Mouse (Mus musculus) left cerebral cortex, adult 8-10 months (tissue): Measurements from ENCODE around the gene Gm40193. TPM values are rescaled to one million over a fixed set of nuclear protein-coding genes. Genes with fewer than 3 reads are reported as not detected.
A peak's percentile ranks its signal among the peaks of the same experiment; 100 is the strongest.
"Not testable (repeated sequence)": the region's sequence is repeated elsewhere in the genome, so short reads cannot be mapped to it uniquely, and the experiment has no call there.

Source experiments
- DNase-seq, 2 experiments: peaks; one replicate each; pipeline ENCODE4 v3.0.0; 2022; ENCODE audit warnings: low spot score in 2 of 2
- total RNA-seq, 4 experiments: library from RNA; stranded (reverse); gene quantifications; 2 replicates each; pipeline ENCODE4 v1.2.4; 2022

Gm40193 gene
- total RNA-seq, 4 experiments from 2014 or later: not detected

- DNase-seq: no peak
These were observed 8.7 kb upstream of the Gm40193 start for GRCm38 (mm10) chr11:70541415-70541814.

- DNase-seq: no peak
These were observed 8.2 kb upstream of the Gm40193 start for GRCm38 (mm10) chr11:70540928-70541327.

- DNase-seq: peak; percentile 47 to 71
These were observed 7.3 kb upstream of the Gm40193 start, which contains the start of gene Pld2 for GRCm38 (mm10) chr11:70539877-70540587. Gene Pld2, plus strand, starts transcription at chr11:70540064.

- no peak for DNase-seq
These were observed 6.7 kb upstream of the Gm40193 start for GRCm38 (mm10) chr11:70539423-70539822.

GRCm38 (mm10) chr11:70531065-70531464, 1.7 kb downstream of the Gm40193 start:
- not testable (repeated sequence) for DNase-seq

- no peak for DNase-seq
These were observed 4.1 kb downstream of the Gm40193 start for GRCm38 (mm10) chr11:70528610-70529009.

GRCm38 (mm10) chr11:70526211-70526610, 6.5 kb downstream of the Gm40193 start:
- DNase-seq: no peak

- DNase-seq: no peak
These were observed 7.0 kb downstream of the Gm40193 start for GRCm38 (mm10) chr11:70525726-70526125.

GRCm38 (mm10) chr11:70525184-70525678, 7.5 kb downstream of the Gm40193 start, which contains the start of gene Psmb6:
Gene Psmb6, plus strand, starts transcription at chr11:70525367.
- DNase-seq: peak; percentile 79 to 95

GRCm38 (mm10) chr11:70524782-70525181, 8.0 kb downstream of the Gm40193 start:
- no peak for DNase-seq

- not testable (repeated sequence) for DNase-seq
These were observed 9.3 kb downstream of the Gm40193 start for GRCm38 (mm10) chr11:70523306-70523989.

GRCm38 (mm10) chr11:70520178-70520769, 12.5 kb downstream of the Gm40193 start:
- no peak for DNase-seq

- no peak for DNase-seq
These were observed 13.8 kb downstream of the Gm40193 start, which contains the start of gene Gltpd2 for GRCm38 (mm10) chr11:70518923-70519322. Gene Gltpd2, plus strand, starts transcription at chr11:70519196.

GRCm38 (mm10) chr11:70518436-70518835, 14.3 kb downstream of the Gm40193 start:
- DNase-seq: no peak

GRCm38 (mm10) chr11:70516352-70516751, 16.4 kb downstream of the Gm40193 start:
- DNase-seq: no peak

GRCm38 (mm10) chr11:70514288-70514687, 18.5 kb downstream of the Gm40193 start, which contains the start of gene Vmo1:
Gene Vmo1, minus strand, starts transcription at chr11:70514616.
- no peak for DNase-seq

GRCm38 (mm10) chr11:70513520-70513919, 19.2 kb downstream of the Gm40193 start:
- DNase-seq: no peak

- DNase-seq: no peak
These were observed 19.9 kb downstream of the Gm40193 start for GRCm38 (mm10) chr11:70512709-70513342.

GRCm38 (mm10) chr11:70511825-70512224, 20.9 kb downstream of the Gm40193 start:
- DNase-seq: no peak

- no peak for DNase-seq
These were observed 21.5 kb downstream of the Gm40193 start for GRCm38 (mm10) chr11:70511242-70511641.
